Mouse (Mus musculus) heart, embryonic 15.5 days (tissue): ENCODE results near the gene Col8a2. TPM values are rescaled to one million over a fixed set of nuclear protein-coding genes. Genes with fewer than 3 reads are reported as not detected.

Experiments used
- ATAC-seq: fragments of 200-750 bp; cut with Nextera tagmentation; replicated peaks from 2 replicates; pipeline ENCODE4 v1.8.0; 2017; ENCODE audit warnings: low read depth, moderate TSS enrichment; ENCODE audit not compliant: insufficient number of reproducible peaks, insufficient read depth, low FRiP score
- H3K27ac ChIP-seq: fragments of 300-500 bp; sonication (generic); 2 replicates; pipeline ENCODE4 v1.5.1; 2015; ENCODE audit warnings: mild to moderate bottlenecking, inconsistent platforms
- H3K27me3 ChIP-seq: fragments of 300-500 bp; sonication (generic); 2 replicates; pipeline ENCODE4 v1.6.1; 2015; ENCODE audit warnings: inconsistent platforms
- H3K36me3 ChIP-seq: fragments of 300-500 bp; sonication (generic); 2 replicates; pipeline ENCODE4 v1.6.1; 2015; ENCODE audit warnings: mild to moderate bottlenecking, inconsistent platforms
- H3K4me1 ChIP-seq: fragments of 300-500 bp; sonication (generic); replicated peaks from 2 replicates; pipeline ENCODE4 v1.6.1; 2015; ENCODE audit warnings: inconsistent platforms
- H3K4me2 ChIP-seq: fragments of 300-500 bp; sonication (generic); 2 replicates; pipeline ENCODE4 v1.6.1; 2015; ENCODE audit warnings: inconsistent platforms, mild to moderate bottlenecking, moderate library complexity
- H3K4me3 ChIP-seq: fragments of 300-500 bp; sonication (generic); 2 replicates; pipeline ENCODE4 v1.5.1; 2015; ENCODE audit warnings: mild to moderate bottlenecking, inconsistent platforms
- H3K9ac ChIP-seq: fragments of 300-500 bp; sonication (generic); 2 replicates; pipeline ENCODE4 v1.6.1; 2015; ENCODE audit warnings: mild to moderate bottlenecking, inconsistent platforms
- H3K9me3 ChIP-seq: fragments of 300-500 bp; sonication (generic); replicated peaks from 2 replicates; pipeline ENCODE4 v1.6.1; 2016; ENCODE audit warnings: inconsistent platforms
- WGBS: fragments of 180-500 bp; shearing (Covaris S2); methylation state at CpG from one replicate; pipeline ENCODE4 v1.1.7; 2015; ENCODE audit warnings: mixed read lengths; 5-methylcytosine and 5-hydroxymethylcytosine counted together
- polyA plus RNA-seq: library from polyadenylated mRNA; unstranded; fragments of >200 nt; fragmentation: Nextera tagmentation; extraction: Ambion mirVana; gene quantifications from 2 replicates; pipeline ENCODE4 v1.2.1, GENCODE M21; 2015

Col8a2 gene
- polyA plus RNA-seq, 1 experiment from 2014 or later: 5.2 TPM

DNA sequence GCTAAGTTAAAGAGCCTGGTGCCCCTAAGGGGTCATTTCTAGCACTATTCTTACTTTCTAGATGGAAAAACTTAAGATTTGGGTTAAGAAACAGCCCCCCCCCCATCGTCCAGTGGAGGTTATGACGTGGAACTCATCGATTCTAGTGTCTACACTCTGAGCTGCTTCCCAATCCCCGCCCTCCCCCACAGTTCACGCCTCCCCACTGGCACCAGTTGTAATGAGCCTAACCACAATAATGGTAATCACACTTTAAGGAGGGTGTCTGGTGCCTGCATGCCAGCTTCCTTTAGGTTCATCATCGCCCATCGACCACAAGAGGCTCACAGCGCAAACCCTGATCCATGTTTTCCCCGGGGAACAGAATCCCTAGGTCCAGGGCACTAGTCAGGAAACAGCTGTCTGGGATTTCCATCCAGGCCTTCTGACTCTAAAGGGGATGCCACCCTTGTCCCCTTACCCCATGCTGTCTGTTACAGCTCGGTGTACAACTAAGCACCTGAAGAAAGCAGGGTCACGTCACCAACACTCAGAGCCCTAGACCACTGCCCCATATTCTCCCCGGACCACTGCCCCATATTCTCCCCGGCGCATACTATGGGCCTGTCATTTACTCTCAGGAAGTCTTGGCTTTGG, 32.8 kb upstream of the Col8a2 start:
- H3K4me2 ChIP-seq: peak overlapping the region; percentile 90
- 66% methylated on average over 14 of the region's 14 CpGs for WGBS
- H3K27ac ChIP-seq: peak overlapping the region; percentile 97
- no peaks in the 10 kb centered on the region for H3K36me3 ChIP-seq
- peak overlapping the region; percentile 97 for H3K4me3 ChIP-seq
- H3K9ac ChIP-seq: peak overlapping the region; percentile 98; the same call in 1 of the 2 replicates
- ATAC-seq: no peak
- no peaks in the 10 kb centered on the region for H3K9me3 ChIP-seq
- H3K4me1 ChIP-seq: peaks cover 77% of the 10 kb centered on the region
- H3K27me3 ChIP-seq: no peaks in the 10 kb centered on the region

- Histone ChIP-seq H3K36me3 (no peaks in the 10 kb centered on the region), H3K9me3 (no peaks in the 10 kb centered on the region), H3K4me3 (peak overlapping the region; percentile 97), H3K27me3 (no peaks in the 10 kb centered on the region), H3K4me2 (peak overlapping the region; percentile 90), H3K27ac (peak overlapping the region; percentile 97), H3K9ac (peak overlapping the region; percentile 98), H3K4me1 (peaks cover 80% of the 10 kb centered on the region)
- WGBS: 15% methylated on average over 9 of the region's 9 CpGs
- no peak for ATAC-seq
Observed at GRCm38 (mm10) chr4:126254315-126255112, 32.1 kb upstream of the Col8a2 start.

DNA sequence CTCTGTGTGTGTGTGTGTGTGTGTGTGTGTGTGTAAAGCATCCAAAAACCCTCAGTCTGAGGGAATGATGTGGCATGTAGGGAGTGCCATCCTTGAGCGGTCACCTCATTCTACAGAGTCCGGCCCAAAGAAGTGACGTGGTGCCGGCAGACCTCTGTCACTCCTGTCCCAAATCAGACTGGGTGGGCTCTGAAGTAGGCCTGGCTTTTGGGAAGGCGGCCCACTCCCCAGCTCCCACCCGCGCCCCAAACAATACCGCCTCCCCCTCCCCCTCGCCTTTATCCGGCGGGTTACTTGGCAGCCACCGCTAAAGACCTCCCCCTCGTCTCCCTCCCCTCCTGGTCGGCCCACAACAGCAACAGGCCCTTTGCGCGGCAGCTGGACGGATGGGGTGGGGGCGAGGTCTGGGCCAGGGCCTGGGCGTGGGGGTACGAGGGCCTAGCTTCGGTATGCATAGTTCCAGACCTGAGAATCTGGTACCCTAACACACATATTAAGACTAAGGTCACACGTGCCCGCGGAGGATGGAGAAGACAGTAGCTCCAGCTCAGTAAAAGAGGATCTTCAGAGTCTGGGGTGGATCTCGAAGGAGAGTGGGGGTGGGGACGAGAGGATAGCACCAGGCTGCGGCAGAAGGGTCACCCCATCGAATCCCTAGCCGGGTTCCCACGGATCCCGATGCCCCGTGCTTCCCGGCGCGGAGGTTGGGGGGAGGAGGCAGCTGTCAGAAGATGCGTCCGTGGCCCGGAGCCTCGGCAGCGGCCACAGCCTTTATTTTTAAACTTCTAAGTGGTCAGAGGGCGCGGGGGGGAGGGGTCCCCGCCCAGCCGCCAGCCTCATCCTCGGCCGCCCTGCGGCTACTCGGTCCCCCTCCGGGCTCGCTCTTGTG, 31.2 kb upstream of the Col8a2 start:
- H3K9ac ChIP-seq: peak overlapping the region; percentile 98
- WGBS: under 1% methylated on average over 47 of the region's 50 CpGs
- H3K36me3 ChIP-seq: no peaks in the 10 kb centered on the region

GRCm38 (mm10) chr4:126256131-126256791, 30.3 kb upstream of the Col8a2 start, which contains the start of gene Map7d1:
Map7d1 (minus strand) TSS chr4:126256343.
- peak within 1 kb of the TSS; percentile 90 for H3K4me2 ChIP-seq
- peak within 1 kb of the TSS; percentile 98 for H3K9ac ChIP-seq
- H3K4me1 ChIP-seq: peaks cover 81% of the 10 kb centered on the region
- peak within 1 kb of the TSS; percentile 97 for H3K4me3 ChIP-seq
- no peaks in the 10 kb centered on the region for H3K36me3 ChIP-seq
- under 1% methylated on average over 59 of the region's 59 CpGs for WGBS
- peak; percentile 82 for ATAC-seq
- peak within 1 kb of the TSS; percentile 97 for H3K27ac ChIP-seq
- no peaks in the 10 kb centered on the region for H3K9me3 ChIP-seq
- no peaks in the 10 kb centered on the region for H3K27me3 ChIP-seq

More for the DNA sequence above, 31.2 kb upstream of the Col8a2 start:
- peak overlapping the region; percentile 90 for H3K4me2 ChIP-seq
- peak overlapping the region; percentile 97 for H3K4me3 ChIP-seq
- H3K9me3 ChIP-seq: no peaks in the 10 kb centered on the region
- H3K27me3 ChIP-seq: no peaks in the 10 kb centered on the region
- peak overlapping the region; percentile 97 for H3K27ac ChIP-seq
- H3K4me1 ChIP-seq: peaks cover 81% of the 10 kb centered on the region
- ATAC-seq: 0 out of 2 replicates have a peak, but pooled peaks have one; percentile 3

DNA sequence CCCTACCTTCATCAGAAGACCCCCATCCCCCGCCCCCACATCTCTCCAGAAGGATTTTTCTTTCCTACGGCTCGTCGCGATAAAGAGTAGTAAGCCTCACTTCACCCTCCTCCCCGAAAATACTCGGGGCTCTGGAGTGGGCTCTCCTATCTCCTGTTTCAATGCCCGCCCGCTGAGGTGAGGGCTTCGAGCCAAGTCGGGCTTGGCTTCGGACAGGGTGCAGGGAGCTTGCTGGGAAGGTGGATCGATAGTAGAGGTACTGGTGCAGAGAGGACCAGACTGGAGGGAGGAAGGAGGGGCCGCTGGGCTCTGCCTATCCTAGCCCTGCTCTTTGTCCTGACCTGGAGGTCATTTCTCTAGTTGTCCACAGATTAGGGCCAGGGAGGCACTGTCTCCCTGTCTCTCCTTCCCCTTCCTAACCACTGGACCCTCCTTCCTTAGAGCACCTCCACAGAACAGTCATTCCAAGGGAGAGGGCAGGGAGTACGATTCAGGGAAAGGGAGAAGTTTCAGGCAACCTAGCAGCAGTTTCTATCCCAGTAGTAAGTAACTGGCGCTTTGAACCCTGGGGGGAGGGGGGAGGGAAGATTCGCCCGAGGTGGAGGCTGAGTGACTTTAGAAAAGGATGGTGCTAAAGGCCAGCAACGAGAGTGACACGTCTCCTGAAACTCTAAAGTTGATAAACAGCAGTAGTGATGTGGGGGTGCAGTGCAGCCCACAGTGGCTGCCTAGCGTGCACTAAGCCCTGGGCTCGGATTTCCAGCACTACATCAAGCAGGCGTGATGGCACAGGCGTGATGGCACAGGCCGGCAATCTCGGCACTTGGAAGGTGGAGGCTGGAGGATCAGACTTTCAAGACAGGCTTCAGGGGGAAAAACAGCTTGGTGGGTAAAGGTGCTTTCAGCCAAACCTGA, 29.4 kb upstream of the Col8a2 start:
- H3K36me3 ChIP-seq: no peaks in the 10 kb centered on the region
- H3K4me2 ChIP-seq: peak overlapping the region; percentile 90
- H3K4me3 ChIP-seq: peak overlapping the region; percentile 97
- H3K27me3 ChIP-seq: no peaks in the 10 kb centered on the region
- ATAC-seq: no peak
- H3K27ac ChIP-seq: peak overlapping the region; percentile 97
- H3K9me3 ChIP-seq: no peaks in the 10 kb centered on the region
- H3K4me1 ChIP-seq: peaks cover 79% of the 10 kb centered on the region
- 7% methylated on average over 26 of the region's 26 CpGs for WGBS
- peak overlapping the region; percentile 98 for H3K9ac ChIP-seq

- peaks cover 72% of the 10 kb centered on the region for H3K4me1 ChIP-seq
- H3K27me3 ChIP-seq: no peaks in the 10 kb centered on the region
- no peak overlapping the region for H3K9ac ChIP-seq
- 29% methylated on average over 3 of the region's 3 CpGs for WGBS
- ATAC-seq: no peak
- H3K9me3 ChIP-seq: no peaks in the 10 kb centered on the region
- H3K4me3 ChIP-seq: peak overlapping the region; percentile 18; the same call in 1 of the 2 replicates
- peak overlapping the region; percentile 89 for H3K27ac ChIP-seq
- H3K36me3 ChIP-seq: no peaks in the 10 kb centered on the region
- H3K4me2 ChIP-seq: peak overlapping the region; percentile 57
Observed at GRCm38 (mm10) chr4:126259063-126259462, 27.5 kb upstream of the Col8a2 start.

GRCm38 (mm10) chr4:126259523-126260160, 27.0 kb upstream of the Col8a2 start:
- Histone ChIP-seq H3K9me3 (no peaks in the 10 kb centered on the region), H3K27me3 (no peaks in the 10 kb centered on the region), H3K4me1 (peaks cover 66% of the 10 kb centered on the region), H3K27ac (peak overlapping the region; percentile 89), H3K4me2 (peak overlapping the region; percentile 57), H3K36me3 (no peaks in the 10 kb centered on the region), H3K9ac (peak overlapping the region; percentile 37), H3K4me3 (peak overlapping the region; percentile 18)
- 4% methylated on average over 15 of the region's 15 CpGs for WGBS
- no peak; the same call in 1 of the 2 replicates for ATAC-seq

DNA sequence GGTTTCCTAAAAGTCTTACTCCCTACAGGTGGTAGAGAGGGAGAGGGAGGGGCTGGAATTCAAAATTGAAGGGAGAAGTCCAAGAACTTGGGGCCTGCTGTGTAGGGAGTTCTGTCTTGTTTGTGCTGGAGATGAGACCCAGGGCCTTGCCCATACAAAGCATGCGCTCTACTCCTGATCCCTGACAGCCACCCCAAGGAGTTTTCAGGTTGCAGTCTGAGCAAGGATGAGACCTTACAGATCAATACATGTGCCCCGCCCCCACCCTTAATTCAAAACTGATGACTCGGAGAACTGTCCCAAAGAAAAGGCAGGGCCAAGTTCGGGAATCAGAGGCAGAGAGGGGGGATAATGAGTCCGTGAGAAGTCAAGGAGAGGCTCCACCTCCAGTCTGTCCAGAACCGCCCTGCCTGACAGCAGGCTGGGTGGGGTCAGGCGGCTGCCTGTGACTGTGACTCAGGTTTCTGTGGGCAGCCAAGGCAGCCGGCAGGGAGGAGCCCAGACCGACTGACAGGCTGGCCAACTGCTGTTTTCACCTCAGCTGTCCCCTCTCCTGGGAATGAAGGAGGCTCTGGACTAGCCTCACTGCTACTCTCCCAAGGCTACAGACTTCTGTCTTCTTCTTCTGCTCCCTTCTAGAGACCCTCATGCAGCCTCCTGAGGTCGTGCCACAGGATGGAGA, 25.9 kb upstream of the Col8a2 start:
- H3K4me2 ChIP-seq: peak overlapping the region; percentile 57
- peaks cover 61% of the 10 kb centered on the region for H3K4me1 ChIP-seq
- no peaks in the 10 kb centered on the region for H3K27me3 ChIP-seq
- WGBS: 7% methylated on average over 10 of the region's 10 CpGs
- ATAC-seq: peak; percentile 47
- H3K9ac ChIP-seq: 0 out of 2 replicates have a peak overlapping the region, but pooled peaks have one; percentile 36
- H3K4me3 ChIP-seq: peak overlapping the region; percentile 18; the same call in 1 of the 2 replicates
- H3K27ac ChIP-seq: peak overlapping the region; percentile 89
- H3K9me3 ChIP-seq: no peaks in the 10 kb centered on the region
- no peaks in the 10 kb centered on the region for H3K36me3 ChIP-seq

DNA sequence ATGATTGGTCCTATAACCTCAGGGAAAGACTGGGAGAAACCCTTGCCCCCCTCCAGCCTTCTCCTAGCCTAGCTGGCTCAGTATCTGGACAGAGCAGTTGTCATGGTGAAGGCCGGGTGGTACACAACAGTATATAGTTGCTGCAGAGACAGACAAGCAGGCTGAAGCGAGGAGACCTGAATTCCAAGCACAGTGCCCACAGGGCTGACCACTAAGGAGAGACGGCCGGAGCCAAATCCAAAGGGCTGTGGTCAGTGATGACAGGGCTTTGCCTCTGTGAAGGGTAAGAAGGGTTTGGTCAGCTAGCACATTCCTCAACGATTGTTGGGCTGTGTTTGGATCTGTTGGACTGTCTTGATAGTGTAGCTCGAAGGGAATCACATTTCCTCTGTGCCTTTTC, 25.3 kb upstream of the Col8a2 start:
- Histone ChIP-seq H3K36me3 (no peaks in the 10 kb centered on the region), H3K9me3 (no peaks in the 10 kb centered on the region), H3K4me2 (peak overlapping the region; percentile 57; the same call in 1 of the 2 replicates), H3K4me3 (peak overlapping the region; percentile 18; the same call in 1 of the 2 replicates), H3K27ac (peak overlapping the region; percentile 89), H3K4me1 (peaks cover 61% of the 10 kb centered on the region), H3K9ac (peak overlapping the region; percentile 29), H3K27me3 (no peaks in the 10 kb centered on the region)
- 48% methylated on average over 6 of the region's 6 CpGs for WGBS
- no peak for ATAC-seq
